Mouse (Mus musculus): ENCODE data around the gene Tbc1d10b. TPM values are rescaled to one million over a fixed set of nuclear protein-coding genes. Genes with fewer than 3 reads are reported as not detected.

Tbc1d10b gene
- polyA plus RNA-seq, 1 experiment from 2014 or later = 15.0 TPM

- H3K27ac ChIP-seq (ENCODE audit: low read depth, low read length) = no peak overlapping the region
- no peaks in the 10 kb centered on the region for H3K4me1 ChIP-seq (replicated peaks; ENCODE audit: control insufficient read depth, insufficient read depth, low read length)
- no peak overlapping the region for H3K9ac ChIP-seq (ENCODE audit: low read depth, low read length)
- H3K4me3 ChIP-seq (ENCODE audit: low read depth, low read length) = no peak overlapping the region
- WGBS = 84% methylated on average over 5 of the region's 5 CpGs
- no peaks in the 10 kb centered on the region for H3K9me3 ChIP-seq (ENCODE audit: control insufficient read depth)
- no peak for TF ChIP-seq CTCF (IDR thresholded peaks at IDR 0.05; ENCODE audit: low read depth)
- no peak overlapping the region; the same call in 1 of the 2 replicates for H3K4me2 ChIP-seq (replicated peaks; ENCODE audit: low read depth)
- H3K27me3 ChIP-seq (replicated peaks; ENCODE audit: control insufficient read depth, insufficient read depth, low read length) = no peaks in the 10 kb centered on the region
- no peak for ATAC-seq
- no peaks in the 10 kb centered on the region for H3K36me3 ChIP-seq (ENCODE audit: control insufficient read depth, insufficient read depth)
These were observed 1.6 kb upstream of the Tbc1d10b start for GRCm38 (mm10) chr7:127209851-127210250.

- peak; percentile 96 for ATAC-seq
- WGBS = under 1% methylated on average over 43 of the region's 44 CpGs
These were observed 528 bp upstream of the Tbc1d10b start, which contains the start of gene Mylpf for GRCm38 (mm10) chr7:127208553-127209438. Mylpf (plus strand) TSS chr7:127208890.

GRCm38 (mm10) chr7:127207374-127208294 is 634 bp downstream of the Tbc1d10b start:
- H3K4me2 ChIP-seq (replicated peaks; ENCODE audit: low read depth) = peak overlapping the region; percentile 93
- H3K9me3 ChIP-seq (ENCODE audit: control insufficient read depth) = no peaks in the 10 kb centered on the region
- no peak for ATAC-seq
- peaks cover 12% of the 10 kb centered on the region for H3K36me3 ChIP-seq (ENCODE audit: control insufficient read depth, insufficient read depth)
- no peaks in the 10 kb centered on the region for H3K27me3 ChIP-seq (replicated peaks; ENCODE audit: control insufficient read depth, insufficient read depth, low read length)
- no peaks in the 10 kb centered on the region for H3K4me1 ChIP-seq (replicated peaks; ENCODE audit: control insufficient read depth, insufficient read depth, low read length)
- H3K9ac ChIP-seq (ENCODE audit: low read depth, low read length) = peak overlapping the region; percentile 76
- H3K4me3 ChIP-seq (ENCODE audit: low read depth, low read length) = peak overlapping the region; percentile 77
- WGBS = under 1% methylated on average over 52 of the region's 53 CpGs
- TF ChIP-seq CTCF (IDR thresholded peaks at IDR 0.05; ENCODE audit: low read depth) = no peak
- peak overlapping the region; percentile 79 for H3K27ac ChIP-seq (ENCODE audit: low read depth, low read length)

More at GRCm38 (mm10) chr7:127208553-127209438, 528 bp upstream of the Tbc1d10b start, which contains the start of gene Mylpf:
- H3K4me3 ChIP-seq (ENCODE audit: low read depth, low read length) = peak within 1 kb of the TSS; percentile 77
- H3K9ac ChIP-seq (ENCODE audit: low read depth, low read length) = peak within 1 kb of the TSS; percentile 76
- H3K36me3 ChIP-seq (ENCODE audit: control insufficient read depth, insufficient read depth) = 0 out of 2 replicates have a peak, but pooled peaks cover under 1% of the 10 kb centered on the region
- H3K4me2 ChIP-seq (replicated peaks; ENCODE audit: low read depth) = peak within 1 kb of the TSS; percentile 93
- peak within 1 kb of the TSS; percentile 79 for H3K27ac ChIP-seq (ENCODE audit: low read depth, low read length)
- TF ChIP-seq CTCF (IDR thresholded peaks at IDR 0.05; ENCODE audit: low read depth) = peak; percentile 87
- H3K9me3 ChIP-seq (ENCODE audit: control insufficient read depth) = no peaks in the 10 kb centered on the region
- H3K4me1 ChIP-seq (replicated peaks; ENCODE audit: control insufficient read depth, insufficient read depth, low read length) = no peaks in the 10 kb centered on the region
- H3K27me3 ChIP-seq (replicated peaks; ENCODE audit: control insufficient read depth, insufficient read depth, low read length) = no peaks in the 10 kb centered on the region

- peak overlapping the region; percentile 93 for H3K4me2 ChIP-seq (replicated peaks; ENCODE audit: low read depth)
- ATAC-seq = no peak
- no peaks in the 10 kb centered on the region for H3K9me3 ChIP-seq (ENCODE audit: control insufficient read depth)
- 30% methylated on average over 2 of the region's 2 CpGs for WGBS
- no peaks in the 10 kb centered on the region for H3K4me1 ChIP-seq (replicated peaks; ENCODE audit: control insufficient read depth, insufficient read depth, low read length)
- no peaks in the 10 kb centered on the region for H3K27me3 ChIP-seq (replicated peaks; ENCODE audit: control insufficient read depth, insufficient read depth, low read length)
- H3K27ac ChIP-seq (ENCODE audit: low read depth, low read length) = no peak overlapping the region
- peaks cover 16% of the 10 kb centered on the region for H3K36me3 ChIP-seq (ENCODE audit: control insufficient read depth, insufficient read depth)
- peak overlapping the region; percentile 76 for H3K9ac ChIP-seq (ENCODE audit: low read depth, low read length)
- no peak for TF ChIP-seq CTCF (IDR thresholded peaks at IDR 0.05; ENCODE audit: low read depth)
- peak overlapping the region; percentile 77 for H3K4me3 ChIP-seq (ENCODE audit: low read depth, low read length)
These were observed 1.7 kb downstream of the Tbc1d10b start for GRCm38 (mm10) chr7:127206606-127207005.

- Histone ChIP-seq H3K4me1 (replicated peaks; ENCODE audit: control insufficient read depth, insufficient read depth, low read length) (peaks cover 18% of the 10 kb centered on the region; the same call in 1 of the 2 replicates), H3K4me3 (ENCODE audit: low read depth, low read length) (peak overlapping the region; percentile 75), H3K27me3 (replicated peaks; ENCODE audit: control insufficient read depth, insufficient read depth, low read length) (no peaks in the 10 kb centered on the region), H3K4me2 (replicated peaks; ENCODE audit: low read depth) (peak overlapping the region; percentile 79), H3K27ac (ENCODE audit: low read depth, low read length) (no peak overlapping the region), H3K36me3 (ENCODE audit: control insufficient read depth, insufficient read depth) (peaks cover 73% of the 10 kb centered on the region), H3K9me3 (ENCODE audit: control insufficient read depth) (no peaks in the 10 kb centered on the region), H3K9ac (ENCODE audit: low read depth, low read length) (peak overlapping the region; percentile 64)
- ATAC-seq = no peak
- TF ChIP-seq CTCF (IDR thresholded peaks at IDR 0.05; ENCODE audit: low read depth) = no peak
- 49% methylated on average over 11 of the region's 11 CpGs for WGBS
These were observed 11.8 kb downstream of the Tbc1d10b start for GRCm38 (mm10) chr7:127196484-127196883.
